Mouse (Mus musculus) hindbrain, embryonic 11.5 days (tissue): ENCODE measurements around the gene Hacd2. TPM values are rescaled to one million over a fixed set of nuclear protein-coding genes. Genes with fewer than 3 reads are reported as not detected.

Experiments
- ATAC-seq: fragments of 200-750 bp; cut with Nextera tagmentation; 2 replicates; pipeline ENCODE4 v1.8.0; 2017; ENCODE audit warnings: mild to moderate bottlenecking, moderate TSS enrichment, moderate library complexity; ENCODE audit not compliant: low FRiP score
- DNase-seq: peaks from one replicate; pipeline ENCODE4 v3.0.0-alpha.2; 2015; ENCODE audit warnings: low spot score
- H3K27ac ChIP-seq: fragments of 300-500 bp; sonication (generic); 2 replicates; pipeline ENCODE4 v1.5.1; 2014; ENCODE audit warnings: mild to moderate bottlenecking, low read depth, low read length
- H3K27me3 ChIP-seq: fragments of 300-500 bp; sonication (generic); 2 replicates; pipeline ENCODE4 v1.6.1; 2014; ENCODE audit warnings: mild to moderate bottlenecking, low read length, moderate library complexity, mixed read lengths; ENCODE audit not compliant: control insufficient read depth, insufficient read depth
- H3K36me3 ChIP-seq: fragments of 300-500 bp; sonication (generic); 2 replicates; pipeline ENCODE4 v1.6.1; 2014; ENCODE audit warnings: mild to moderate bottlenecking, low read length, moderate library complexity, mixed read lengths; ENCODE audit not compliant: control insufficient read depth, insufficient read depth
- H3K4me1 ChIP-seq: fragments of 300-500 bp; sonication (generic); replicated peaks from 2 replicates; pipeline ENCODE4 v1.6.1; 2014; ENCODE audit warnings: low read length, mixed read lengths; ENCODE audit not compliant: control insufficient read depth, insufficient read depth
- H3K4me2 ChIP-seq: fragments of 300-500 bp; sonication (generic); replicated peaks from 2 replicates; pipeline ENCODE4 v1.6.1; 2014; ENCODE audit warnings: mild to moderate bottlenecking, low read depth, low read length
- H3K4me3 ChIP-seq: fragments of 300-500 bp; sonication (generic); 2 replicates; pipeline ENCODE4 v1.5.1; 2014; ENCODE audit warnings: low read depth, low read length
- H3K9ac ChIP-seq: fragments of 300-500 bp; sonication (generic); 2 replicates; pipeline ENCODE4 v1.6.1; 2014; ENCODE audit warnings: low read depth, low read length
- H3K9me3 ChIP-seq: fragments of 300-500 bp; sonication (generic); 2 replicates; pipeline ENCODE4 v1.6.1; 2016; ENCODE audit warnings: low read length; ENCODE audit not compliant: control insufficient read depth
- WGBS: fragments of 180-500 bp; shearing (Covaris S2); extraction: QIAGEN DNeasy Blood & Tissue Kit; methylation state at CpG from one replicate; pipeline ENCODE4 v1.1.7; 2014; 5-methylcytosine and 5-hydroxymethylcytosine counted together
- polyA plus RNA-seq: library from polyadenylated mRNA; unstranded; fragments of >200 nt; fragmentation: Nextera tagmentation; extraction: Ambion mirVana; gene quantifications from 2 replicates; pipeline ENCODE4 v1.2.1, GENCODE M21; 2014

Hacd2 gene
- polyA plus RNA-seq, 1 experiment from 2014 or later, result 27.7 TPM

DNA sequence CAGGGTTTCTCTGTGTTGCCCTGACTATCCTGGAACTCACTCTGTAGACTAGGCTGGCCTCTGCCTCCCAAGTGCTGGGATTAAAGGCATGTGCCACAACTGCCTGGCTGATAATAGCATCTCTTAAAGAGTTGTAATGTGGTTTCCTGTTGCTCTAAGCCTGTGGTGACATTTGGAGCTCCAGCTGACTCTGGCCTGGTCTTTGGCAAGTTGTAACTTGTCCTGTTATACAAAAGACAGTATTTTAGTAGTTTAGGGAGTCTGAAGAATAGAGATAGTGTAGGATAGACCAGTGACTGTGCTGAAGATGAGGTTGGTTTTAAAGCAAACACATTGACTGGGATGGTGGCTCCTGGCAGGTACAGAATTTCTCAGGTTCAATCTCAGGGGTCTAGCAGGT is 52.2 kb downstream of the Hacd2 start:
- Histone ChIP-seq H3K4me3 (no peak overlapping the region), H3K4me1 (no peaks in the 10 kb centered on the region), H3K27me3 (no peaks in the 10 kb centered on the region), H3K27ac (no peak overlapping the region), H3K36me3 (no peaks in the 10 kb centered on the region), H3K9me3 (no peaks in the 10 kb centered on the region), H3K9ac (no peak overlapping the region), H3K4me2 (no peak overlapping the region)
- DNase-seq, result no peak
- ATAC-seq, result no peak

DNA sequence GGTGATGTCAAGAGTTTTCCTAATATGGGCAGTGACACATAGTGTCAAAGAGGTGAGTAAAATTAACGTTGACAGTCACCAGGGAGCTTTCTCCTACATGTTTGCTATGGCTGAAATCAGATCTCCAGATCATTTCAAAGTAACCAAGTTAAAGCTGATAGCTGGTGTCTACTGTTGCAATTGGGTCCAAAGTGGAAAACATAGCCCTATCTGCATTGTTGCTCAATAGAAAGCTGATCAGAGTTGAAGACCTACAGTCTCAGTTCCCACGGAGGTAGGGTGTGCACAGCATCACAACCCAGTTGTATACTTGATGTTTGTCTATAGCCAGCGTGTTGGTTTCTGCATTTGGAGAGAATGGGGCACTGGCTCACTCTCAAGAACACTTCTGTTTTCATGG is 53.4 kb downstream of the Hacd2 start:
- DNase-seq (no peak), ATAC-seq (no peak)
- Histone ChIP-seq H3K4me3 (no peak overlapping the region), H3K4me2 (no peak overlapping the region), H3K27me3 (no peaks in the 10 kb centered on the region), H3K27ac (no peak overlapping the region), H3K9ac (no peak overlapping the region), H3K9me3 (no peaks in the 10 kb centered on the region), H3K4me1 (no peaks in the 10 kb centered on the region), H3K36me3 (no peaks in the 10 kb centered on the region)
- 94% methylated on average over 3 of the region's 3 CpGs for WGBS

DNA sequence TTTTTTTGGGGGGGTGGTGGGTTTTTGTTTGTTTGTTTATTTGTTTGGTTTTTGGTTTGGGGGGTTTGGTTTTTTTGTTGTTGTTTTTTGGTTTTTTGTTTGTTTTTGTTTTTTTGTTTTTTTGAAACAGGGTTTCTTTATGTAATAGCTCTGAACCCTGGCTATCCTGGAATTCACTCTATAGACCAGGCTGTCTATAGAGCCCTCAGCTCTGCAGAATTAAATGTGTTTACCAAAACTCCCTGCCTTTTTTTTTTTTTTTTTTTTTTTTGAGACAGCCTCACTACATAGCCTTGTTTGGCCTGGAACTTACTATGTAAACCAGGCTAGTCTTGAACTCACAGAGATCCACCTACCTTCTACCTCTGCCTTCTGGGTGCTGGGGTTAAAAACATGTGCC is 71.3 kb downstream of the Hacd2 start:
- Histone ChIP-seq H3K27ac (no peak overlapping the region), H3K9ac (no peak overlapping the region), H3K27me3 (no peaks in the 10 kb centered on the region), H3K9me3 (no peaks in the 10 kb centered on the region), H3K4me1 (no peaks in the 10 kb centered on the region), H3K4me2 (no peak overlapping the region), H3K4me3 (no peak overlapping the region), H3K36me3 (no peaks in the 10 kb centered on the region)
- DNase-seq, result no peak
- no peak for ATAC-seq

DNA sequence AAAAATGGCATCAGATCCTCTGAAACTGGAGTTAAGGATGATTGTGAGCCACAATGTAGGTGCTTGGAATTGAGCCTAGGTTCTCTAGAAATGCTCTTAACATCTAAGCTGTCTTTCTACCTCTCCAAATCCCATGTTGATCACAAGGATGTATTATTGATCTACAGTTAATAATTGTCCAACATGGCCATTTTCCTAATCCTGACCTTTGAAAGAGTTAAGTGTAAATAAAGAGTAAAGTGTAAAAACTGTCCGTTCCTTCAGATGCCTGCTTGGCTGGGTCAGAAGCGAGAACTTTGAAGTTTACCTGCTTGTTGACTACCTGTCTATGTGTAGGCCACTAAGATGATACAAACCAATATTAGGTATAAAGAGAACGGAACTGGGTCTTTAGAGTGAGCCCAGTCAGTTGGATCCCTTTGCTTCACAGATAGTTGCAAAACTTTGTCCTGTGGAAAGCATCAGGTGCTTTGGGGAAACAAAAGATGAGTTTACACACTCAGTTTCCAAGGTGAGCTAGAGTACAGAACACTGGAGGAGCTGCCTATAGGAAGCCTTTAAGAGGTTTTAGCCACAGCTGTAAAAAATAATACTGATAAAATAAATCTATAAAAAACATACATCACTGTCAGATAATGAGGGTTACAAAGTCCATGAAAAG is 75.8 kb downstream of the Hacd2 start:
- H3K9me3 ChIP-seq, result no peaks in the 10 kb centered on the region
- H3K9ac ChIP-seq, result no peak overlapping the region
- H3K27me3 ChIP-seq, result no peaks in the 10 kb centered on the region
- H3K4me2 ChIP-seq, result no peak overlapping the region
- no peak for DNase-seq
- H3K4me1 ChIP-seq, result no peaks in the 10 kb centered on the region
- H3K27ac ChIP-seq, result no peak overlapping the region
- no peaks in the 10 kb centered on the region for H3K36me3 ChIP-seq
- ATAC-seq, result no peak
- H3K4me3 ChIP-seq, result no peak overlapping the region
- WGBS, result 95% methylated on average over 3 of the region's 3 CpGs

DNA sequence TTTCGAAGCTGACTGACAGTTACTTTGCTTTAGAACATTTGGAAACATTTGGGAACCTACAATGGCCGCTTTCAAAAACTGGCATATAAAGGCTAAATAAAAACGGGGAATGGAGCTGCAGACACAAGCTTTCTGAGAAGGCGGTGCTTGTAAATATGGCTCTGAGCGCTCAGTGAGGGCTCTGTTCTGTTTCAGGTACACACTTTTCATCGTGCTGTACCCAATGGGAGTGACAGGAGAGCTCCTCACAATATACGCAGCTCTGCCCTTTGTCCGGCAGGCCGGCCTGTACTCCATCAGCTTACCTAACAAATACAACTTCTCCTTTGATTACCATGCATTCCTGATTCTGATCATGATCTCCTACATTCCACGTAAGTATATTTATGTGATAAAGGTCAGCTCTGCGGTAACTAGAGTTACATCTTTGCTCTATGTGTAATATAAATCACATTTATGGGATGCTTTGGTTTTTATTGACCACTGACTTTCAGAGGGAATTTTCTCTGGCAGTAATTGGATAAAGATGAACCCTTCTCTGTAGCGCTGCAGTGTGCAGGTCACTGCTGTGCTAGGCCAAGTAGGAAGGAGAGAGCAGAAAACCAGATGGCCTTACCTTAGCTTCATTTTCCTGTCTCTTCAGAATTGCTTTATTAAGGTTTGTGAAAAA is 79.7 kb downstream of the Hacd2 start:
- Histone ChIP-seq H3K9me3 (no peaks in the 10 kb centered on the region), H3K9ac (no peak overlapping the region), H3K4me2 (no peak overlapping the region), H3K4me3 (no peak overlapping the region), H3K27me3 (no peaks in the 10 kb centered on the region), H3K36me3 (0 out of 2 replicates have a peak, but pooled peaks cover 1% of the 10 kb centered on the region), H3K27ac (no peak overlapping the region), H3K4me1 (no peaks in the 10 kb centered on the region)
- no peak for DNase-seq
- 87% methylated on average over 12 of the region's 12 CpGs for WGBS
- no peak for ATAC-seq

DNA sequence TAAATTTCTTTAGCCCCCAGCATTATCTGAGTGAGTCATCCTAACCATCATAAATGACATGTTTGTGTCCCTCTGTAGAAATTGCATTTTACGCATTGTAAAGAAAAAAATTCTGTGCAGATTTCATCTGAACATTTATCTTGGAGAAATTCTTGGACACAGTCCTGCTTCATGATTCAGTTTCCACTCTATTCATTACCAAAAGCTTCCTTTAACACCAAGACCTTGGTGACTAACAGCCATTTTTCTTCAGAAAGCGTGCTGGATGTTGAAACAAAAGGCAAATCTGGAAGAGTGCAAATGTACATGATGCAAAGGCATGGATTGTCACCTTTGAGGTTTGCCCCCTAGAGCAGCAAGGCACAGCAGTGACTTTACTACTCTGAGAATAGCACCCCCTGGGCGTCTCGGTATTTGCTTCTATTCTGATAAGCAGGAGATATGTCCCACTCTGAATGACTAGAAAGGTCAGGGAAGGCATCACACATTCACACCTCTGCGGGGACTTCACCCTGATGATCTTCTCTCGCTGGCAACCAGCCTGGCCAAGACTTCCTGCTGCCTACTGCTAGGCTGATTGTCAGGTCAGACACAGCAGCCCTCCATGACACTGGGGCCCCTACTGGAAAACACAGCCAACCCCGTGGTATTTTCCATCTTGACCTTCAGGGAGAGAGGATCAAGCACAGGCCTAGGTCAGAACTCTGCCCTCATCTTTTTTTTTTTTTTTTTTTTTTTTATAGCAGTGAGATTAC is 80.8 kb downstream of the Hacd2 start:
- ATAC-seq (no peak), DNase-seq (no peak)
- 78% methylated on average over 7 of the region's 7 CpGs for WGBS
- no peaks in the 10 kb centered on the region for H3K4me1 ChIP-seq
- no peak overlapping the region for H3K4me3 ChIP-seq
- no peak overlapping the region for H3K4me2 ChIP-seq
- H3K36me3 ChIP-seq, result 0 out of 2 replicates have a peak, but pooled peaks cover 2% of the 10 kb centered on the region
- H3K27ac ChIP-seq, result no peak overlapping the region
- H3K9ac ChIP-seq, result no peak overlapping the region
- H3K27me3 ChIP-seq, result no peaks in the 10 kb centered on the region
- no peaks in the 10 kb centered on the region for H3K9me3 ChIP-seq

DNA sequence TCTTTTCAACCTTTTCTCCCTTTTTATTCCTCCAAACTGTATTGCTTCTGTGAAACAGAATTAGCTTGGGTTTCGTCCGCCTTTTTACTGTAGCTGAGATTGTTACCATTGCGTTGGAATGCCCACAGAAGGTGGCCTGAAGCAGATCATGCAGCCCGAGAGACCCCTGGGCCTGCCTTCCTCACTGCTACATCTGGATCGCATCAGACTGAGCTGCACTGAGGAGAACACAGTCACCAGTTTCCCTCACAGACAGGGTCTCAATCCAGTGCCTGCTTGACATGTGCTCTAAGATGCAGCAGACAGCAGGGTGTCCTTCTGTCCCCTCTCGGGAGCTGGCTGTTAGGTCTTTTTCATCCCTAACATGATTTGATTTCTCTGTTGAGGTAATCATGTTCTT is 85.8 kb downstream of the Hacd2 start:
- 63% methylated on average over 6 of the region's 6 CpGs for WGBS
- ATAC-seq, result no peak
- Histone ChIP-seq H3K4me1 (peaks cover 3% of the 10 kb centered on the region; the same call in 1 of the 2 replicates), H3K27ac (no peak overlapping the region), H3K36me3 (0 out of 2 replicates have a peak, but pooled peaks cover 2% of the 10 kb centered on the region), H3K9me3 (no peaks in the 10 kb centered on the region), H3K9ac (no peak overlapping the region), H3K4me3 (no peak overlapping the region), H3K27me3 (no peaks in the 10 kb centered on the region), H3K4me2 (no peak overlapping the region)
- DNase-seq, result no peak

DNA sequence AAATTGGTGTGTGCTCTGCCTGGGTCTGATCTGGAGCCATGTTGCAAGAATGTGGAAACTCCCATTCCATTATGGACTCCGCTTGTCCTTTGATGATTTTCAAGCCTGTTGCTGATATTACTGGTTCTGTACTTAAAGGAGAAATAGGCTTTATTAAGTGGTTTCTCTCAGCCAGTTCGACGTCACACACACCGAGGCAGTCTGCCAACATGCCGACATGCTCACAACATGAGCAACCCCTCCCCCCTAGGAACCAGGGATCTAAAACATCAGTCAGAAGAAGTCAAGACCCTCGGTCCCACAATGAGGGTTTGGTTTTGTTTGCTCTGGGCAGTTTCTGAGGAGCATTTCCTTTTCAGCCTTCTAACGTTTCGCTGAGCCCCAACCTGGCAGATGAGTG is 86.9 kb downstream of the Hacd2 start:
- Histone ChIP-seq H3K27me3 (no peaks in the 10 kb centered on the region), H3K27ac (no peak overlapping the region), H3K4me3 (no peak overlapping the region), H3K36me3 (0 out of 2 replicates have a peak, but pooled peaks cover 2% of the 10 kb centered on the region), H3K4me2 (no peak overlapping the region), H3K9ac (no peak overlapping the region), H3K4me1 (peaks cover 3% of the 10 kb centered on the region; the same call in 1 of the 2 replicates), H3K9me3 (no peaks in the 10 kb centered on the region)
- DNase-seq, result peak; percentile 18
- WGBS, result 58% methylated on average over 8 of the region's 8 CpGs
- no peak for ATAC-seq
